Mouse (Mus musculus) forebrain, postnatal 0 days (tissue): ENCODE measurements at regions not wholly inside any gene's neighbourhood (a gene's known extent, or its start where the extent isn't known, plus 50 kb on each side); places are given as distances from the start of the nearest gene placed in this dataset.
A peak's percentile ranks its signal among the peaks of the same experiment; 100 is the strongest.

Experiments used
- ATAC-seq: fragments of 200-750 bp; cut with Nextera tagmentation; 2 replicates; pipeline ENCODE4 v1.8.0; 2017; ENCODE audit warnings: mild to moderate bottlenecking, moderate library complexity
- DNase-seq: peaks from one replicate; pipeline ENCODE4 v3.0.0-alpha.2; 2015
- H3K27ac ChIP-seq: fragments of 300-500 bp; sonication (generic); 2 replicates; pipeline ENCODE4 v1.5.1; 2014; ENCODE audit warnings: low read depth, mild to moderate bottlenecking, antibody characterized with exemption, low read length, moderate library complexity, mixed read lengths
- H3K27me3 ChIP-seq: fragments of 300-500 bp; sonication (generic); 2 replicates; pipeline ENCODE4 v1.6.1; 2014; ENCODE audit warnings: mild to moderate bottlenecking, low read length, mixed read lengths; ENCODE audit not compliant: insufficient read depth
- H3K36me3 ChIP-seq: fragments of 300-500 bp; sonication (generic); 2 replicates; pipeline ENCODE4 v1.6.1; 2014; ENCODE audit warnings: mild to moderate bottlenecking, moderate library complexity; ENCODE audit not compliant: insufficient read depth
- H3K4me1 ChIP-seq: fragments of 300-500 bp; sonication (generic); 2 replicates; pipeline ENCODE4 v1.6.1; 2014; ENCODE audit warnings: antibody characterized with exemption; ENCODE audit not compliant: insufficient read depth
- H3K4me2 ChIP-seq: fragments of 300-500 bp; sonication (generic); 2 replicates; pipeline ENCODE4 v1.6.1; 2014; ENCODE audit warnings: low read depth, mild to moderate bottlenecking, moderate library complexity
- H3K4me3 ChIP-seq: fragments of 300-500 bp; sonication (generic); 2 replicates; pipeline ENCODE4 v1.5.1; 2014; ENCODE audit warnings: low read depth, low read length, mixed read lengths
- H3K9ac ChIP-seq: fragments of 300-500 bp; sonication (generic); 2 replicates; pipeline ENCODE4 v1.6.1; 2014; ENCODE audit warnings: mild to moderate bottlenecking
- H3K9me3 ChIP-seq: fragments of 300-500 bp; sonication (generic); 2 replicates; pipeline ENCODE4 v1.6.1; 2016; ENCODE audit warnings: low read length
- CTCF ChIP-seq: sonication (generic); IDR thresholded peaks from 2 replicates; pipeline ENCODE4 v1.5.1; 2016; ENCODE audit warnings: antibody characterized with exemption, control low read depth, low read depth
- WGBS: fragments of 180-500 bp; shearing (Covaris S2); extraction: QIAGEN DNeasy Blood & Tissue Kit; methylation state at CpG from one replicate; pipeline ENCODE4 v1.1.7; 2014; 5-methylcytosine and 5-hydroxymethylcytosine counted together

- no peak overlapping the region for H3K9ac ChIP-seq
- no peak overlapping the region for H3K4me2 ChIP-seq
- no peaks in the 10 kb centered on the region for H3K4me1 ChIP-seq
- no peaks in the 10 kb centered on the region for H3K9me3 ChIP-seq
- WGBS, result 49% methylated on average over 10 of the region's 10 CpGs
- no peak overlapping the region for H3K27ac ChIP-seq
- H3K27me3 ChIP-seq, result peaks cover 12% of the 10 kb centered on the region
- H3K4me3 ChIP-seq, result no peak overlapping the region
- no peaks in the 10 kb centered on the region for H3K36me3 ChIP-seq
- DNase-seq (no peak), ATAC-seq (no peak)
- peak; percentile 52 for TF ChIP-seq CTCF
Measured at GRCm38 (mm10) chr12:110377734-110378133, 69.2 kb upstream of the Ppp2r5c start.

- ATAC-seq (no peak), DNase-seq (no peak)
- peaks cover 12% of the 10 kb centered on the region for H3K27me3 ChIP-seq
- 71% methylated on average over 5 of the region's 5 CpGs for WGBS
- no peak overlapping the region for H3K4me2 ChIP-seq
- H3K9me3 ChIP-seq, result no peaks in the 10 kb centered on the region
- H3K4me1 ChIP-seq, result no peaks in the 10 kb centered on the region
- no peak overlapping the region for H3K4me3 ChIP-seq
- H3K9ac ChIP-seq, result no peak overlapping the region
- H3K36me3 ChIP-seq, result no peaks in the 10 kb centered on the region
- no peak for TF ChIP-seq CTCF
- H3K27ac ChIP-seq, result no peak overlapping the region
Measured at GRCm38 (mm10) chr12:110378302-110378701, 68.6 kb upstream of the Ppp2r5c start.

GRCm38 (mm10) chr12:110379721-110380120, 67.2 kb upstream of the Ppp2r5c start:
- DNase-seq (no peak), ATAC-seq (no peak)
- Histone ChIP-seq H3K27ac (no peak overlapping the region), H3K4me3 (no peak overlapping the region), H3K4me1 (no peaks in the 10 kb centered on the region), H3K36me3 (no peaks in the 10 kb centered on the region), H3K9ac (no peak overlapping the region), H3K4me2 (no peak overlapping the region), H3K9me3 (no peaks in the 10 kb centered on the region), H3K27me3 (peaks cover 5% of the 10 kb centered on the region)
- TF ChIP-seq CTCF, result no peak
- WGBS, result 44% methylated on average over 12 of the region's 12 CpGs

GRCm38 (mm10) chr12:110380831-110381750, 65.8 kb upstream of the Ppp2r5c start:
- no peaks in the 10 kb centered on the region; the same call in 1 of the 2 replicates for H3K27me3 ChIP-seq
- H3K9me3 ChIP-seq, result no peaks in the 10 kb centered on the region
- ATAC-seq (no peak), DNase-seq (no peak)
- 81% methylated on average over 25 of the region's 25 CpGs for WGBS
- no peaks in the 10 kb centered on the region for H3K36me3 ChIP-seq
- no peak for TF ChIP-seq CTCF
- no peak overlapping the region for H3K27ac ChIP-seq
- H3K9ac ChIP-seq, result no peak overlapping the region
- no peaks in the 10 kb centered on the region for H3K4me1 ChIP-seq
- H3K4me3 ChIP-seq, result no peak overlapping the region
- H3K4me2 ChIP-seq, result no peak overlapping the region

GRCm38 (mm10) chr12:110385031-110385430, 61.9 kb upstream of the Ppp2r5c start:
- Histone ChIP-seq H3K4me3 (no peak overlapping the region), H3K27me3 (no peaks in the 10 kb centered on the region), H3K9ac (no peak overlapping the region), H3K27ac (no peak overlapping the region), H3K4me1 (no peaks in the 10 kb centered on the region), H3K4me2 (peak overlapping the region; percentile 28; the same call in 1 of the 2 replicates), H3K36me3 (no peaks in the 10 kb centered on the region), H3K9me3 (no peaks in the 10 kb centered on the region)
- DNase-seq, result peak; percentile 48
- WGBS, result 25% methylated on average over 20 of the region's 20 CpGs
- TF ChIP-seq CTCF, result no peak
- ATAC-seq, result no peak

GRCm38 (mm10) chr12:110385801-110386599, 60.9 kb upstream of the Ppp2r5c start:
- H3K4me3 ChIP-seq, result no peak overlapping the region
- no peaks in the 10 kb centered on the region for H3K36me3 ChIP-seq
- WGBS, result 43% methylated on average over 20 of the region's 20 CpGs
- H3K27ac ChIP-seq, result no peak overlapping the region
- H3K9me3 ChIP-seq, result no peaks in the 10 kb centered on the region
- ATAC-seq (no peak), DNase-seq (no peak)
- no peak for TF ChIP-seq CTCF
- H3K9ac ChIP-seq, result no peak overlapping the region
- no peaks in the 10 kb centered on the region for H3K27me3 ChIP-seq
- no peaks in the 10 kb centered on the region for H3K4me1 ChIP-seq
- no peak overlapping the region for H3K4me2 ChIP-seq

GRCm38 (mm10) chr12:110387056-110387455, 59.9 kb upstream of the Ppp2r5c start:
- no peak overlapping the region for H3K4me3 ChIP-seq
- H3K9me3 ChIP-seq, result no peaks in the 10 kb centered on the region
- H3K36me3 ChIP-seq, result no peaks in the 10 kb centered on the region
- no peaks in the 10 kb centered on the region for H3K27me3 ChIP-seq
- H3K4me2 ChIP-seq, result no peak overlapping the region
- H3K9ac ChIP-seq, result no peak overlapping the region
- no peak for DNase-seq
- no peak overlapping the region for H3K27ac ChIP-seq
- WGBS, result 61% methylated on average over 11 of the region's 11 CpGs
- no peaks in the 10 kb centered on the region for H3K4me1 ChIP-seq
- no peak for TF ChIP-seq CTCF
- no peak for ATAC-seq
